Mouse (Mus musculus) stomach, postnatal 0 days (tissue): Measurements from ENCODE around the gene Furin. TPM values are rescaled to one million over a fixed set of nuclear protein-coding genes. Genes with fewer than 3 reads are reported as not detected.

ENCODE experiments used
- ATAC-seq: fragments of 200-750 bp; cut with Nextera tagmentation; 2 replicates; pipeline ENCODE4 v1.8.0; 2017; ENCODE audit not compliant: low FRiP score, low TSS enrichment
- DNase-seq: peaks from one replicate; pipeline ENCODE4 v3.0.0-alpha.2; 2016; ENCODE audit warnings: low spot score
- H3K27ac ChIP-seq: fragments of 300-500 bp; sonication (generic); replicated peaks from 2 replicates; pipeline ENCODE4 v1.5.1; 2014; ENCODE audit warnings: mild to moderate bottlenecking, control low read depth
- H3K27me3 ChIP-seq: fragments of 300-500 bp; sonication (generic); 2 replicates; pipeline ENCODE4 v1.6.1; 2014; ENCODE audit warnings: low read length; ENCODE audit not compliant: control insufficient read depth, insufficient read depth
- H3K36me3 ChIP-seq: fragments of 300-500 bp; sonication (generic); 2 replicates; pipeline ENCODE4 v1.6.1; 2014; ENCODE audit warnings: low read length, mixed read lengths; ENCODE audit not compliant: control insufficient read depth, insufficient read depth
- H3K4me1 ChIP-seq: fragments of 300-500 bp; sonication (generic); replicated peaks from 2 replicates; pipeline ENCODE4 v1.6.1; 2014; ENCODE audit warnings: antibody characterized with exemption; ENCODE audit not compliant: control insufficient read depth, insufficient read depth
- H3K4me2 ChIP-seq: fragments of 300-500 bp; sonication (generic); replicated peaks from 2 replicates; pipeline ENCODE4 v1.6.1; 2014; ENCODE audit warnings: low read depth, mild to moderate bottlenecking, control low read depth, moderate library complexity
- H3K4me3 ChIP-seq: fragments of 300-500 bp; sonication (generic); 2 replicates; pipeline ENCODE4 v1.5.1; 2014; ENCODE audit warnings: low read depth, low read length, control low read depth
- H3K9ac ChIP-seq: fragments of 300-500 bp; sonication (generic); 2 replicates; pipeline ENCODE4 v1.6.1; 2014; ENCODE audit warnings: mild to moderate bottlenecking, low read length, control low read depth, mixed read lengths
- H3K9me3 ChIP-seq: fragments of 300-500 bp; sonication (generic); 2 replicates; pipeline ENCODE4 v1.6.1; 2016; ENCODE audit warnings: low read length; ENCODE audit not compliant: control insufficient read depth
- CTCF ChIP-seq: IDR thresholded peaks from 2 replicates; pipeline ENCODE4 v1.5.1; 2016; ENCODE audit warnings: antibody characterized with exemption, low read depth, mild to moderate bottlenecking, moderate library complexity
- EP300 ChIP-seq: optimal IDR thresholded peaks from 2 replicates; pipeline ENCODE3; 2016; ENCODE audit warnings: antibody characterized with exemption
- WGBS: fragments of 180-500 bp; shearing (Covaris S2); extraction: QIAGEN DNeasy Blood & Tissue Kit; methylation state at CpG from one replicate; pipeline ENCODE4 v1.1.7; 2014; 5-methylcytosine and 5-hydroxymethylcytosine counted together
- polyA plus RNA-seq: library from polyadenylated mRNA; unstranded; fragments of >200 nt; fragmentation: Nextera tagmentation; extraction: Ambion mirVana; gene quantifications from 2 replicates; pipeline ENCODE4 v1.2.1, GENCODE M21; 2015

Furin gene
- polyA plus RNA-seq, 1 experiment from 2014 or later: 17.6 TPM

- Histone ChIP-seq H3K36me3 (peaks cover 25% of the 10 kb centered on the region), H3K9me3 (no peaks in the 10 kb centered on the region), H3K4me3 (peak within 1 kb of the TSS; percentile 31), H3K4me2 (peak within 1 kb of the TSS; percentile 49), H3K27ac (peak within 1 kb of the TSS; percentile 76), H3K4me1 (0 out of 2 replicates have a peak, but pooled peaks cover 2% of the 10 kb centered on the region), H3K9ac (peak within 1 kb of the TSS; percentile 63), H3K27me3 (no peaks in the 10 kb centered on the region)
- ATAC-seq (peak; percentile 46), DNase-seq (peak; percentile 75)
- no peak for TF ChIP-seq CTCF
- 23% methylated on average over 33 of the region's 33 CpGs for WGBS
These were observed 17.3 kb downstream of the Furin start, which contains the start of gene Fes for GRCm38 (mm10) chr7:80387633-80388543. Fes (minus strand) TSS chr7:80387946.

- DNase-seq: no peak
- WGBS: 50% methylated on average over 17 of the region's 17 CpGs
- peak; percentile 24 for ATAC-seq
These were observed 18.1 kb downstream of the Furin start for GRCm38 (mm10) chr7:80387033-80387632.

GRCm38 (mm10) chr7:80386235-80386930 lies 18.9 kb downstream of the Furin start:
- Histone ChIP-seq H3K27me3 (no peaks in the 10 kb centered on the region), H3K36me3 (peaks cover 13% of the 10 kb centered on the region), H3K27ac (peak overlapping the region; percentile 76; the same call in 1 of the 2 replicates), H3K4me1 (0 out of 2 replicates have a peak, but pooled peaks cover 2% of the 10 kb centered on the region), H3K9me3 (no peaks in the 10 kb centered on the region), H3K4me2 (peak overlapping the region; percentile 49), H3K4me3 (peak overlapping the region; percentile 31; the same call in 1 of the 2 replicates), H3K9ac (peak overlapping the region; percentile 27)
- no peak for TF ChIP-seq EP300
- TF ChIP-seq CTCF: peak; percentile 99
- 31% methylated on average over 18 of the region's 18 CpGs for WGBS
- DNase-seq (peak; percentile 92), ATAC-seq (peak; percentile 62)

More at GRCm38 (mm10) chr7:80387033-80387632, 18.1 kb downstream of the Furin start:
- peaks cover 20% of the 10 kb centered on the region for H3K36me3 ChIP-seq
- H3K9ac ChIP-seq: peak overlapping the region; percentile 63
- no peaks in the 10 kb centered on the region for H3K27me3 ChIP-seq
- peak overlapping the region; percentile 49 for H3K4me2 ChIP-seq
- H3K27ac ChIP-seq: peak overlapping the region; percentile 76
- H3K4me1 ChIP-seq: 0 out of 2 replicates have a peak, but pooled peaks cover 2% of the 10 kb centered on the region
- H3K9me3 ChIP-seq: no peaks in the 10 kb centered on the region
- TF ChIP-seq CTCF (no peak), EP300 (no peak)
- H3K4me3 ChIP-seq: peak overlapping the region; percentile 31

DNA sequence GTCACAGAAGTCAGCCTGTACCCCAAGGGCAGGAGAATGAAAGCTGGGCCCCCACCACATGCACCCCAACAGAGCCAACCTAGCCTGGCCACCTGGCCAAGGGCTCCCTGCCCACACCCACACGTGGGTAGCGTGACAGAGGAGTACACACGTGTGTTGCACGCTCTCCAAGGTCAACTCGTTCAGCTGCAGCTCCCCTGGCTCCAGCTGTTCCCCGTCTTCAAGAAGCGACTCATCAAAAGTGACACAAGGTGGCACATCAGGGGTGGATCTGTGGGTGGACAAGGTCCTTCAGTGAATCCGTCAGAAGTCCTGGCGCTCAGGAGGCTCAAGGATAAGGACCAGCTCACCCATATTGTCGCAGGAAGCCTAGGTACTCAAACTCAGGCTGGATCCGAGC lies 22.3 kb downstream of the Furin start:
- H3K27ac ChIP-seq: no peak overlapping the region
- H3K4me1 ChIP-seq: 0 out of 2 replicates have a peak, but pooled peaks cover 2% of the 10 kb centered on the region
- H3K4me2 ChIP-seq: no peak overlapping the region
- H3K9ac ChIP-seq: no peak overlapping the region
- H3K36me3 ChIP-seq: peaks cover 4% of the 10 kb centered on the region; the same call in 1 of the 2 replicates
- TF ChIP-seq EP300: no peak
- TF ChIP-seq CTCF: no peak
- DNase-seq (no peak), ATAC-seq (no peak)
- no peaks in the 10 kb centered on the region for H3K9me3 ChIP-seq
- H3K4me3 ChIP-seq: no peak overlapping the region
- 77% methylated on average over 11 of the region's 11 CpGs for WGBS
- H3K27me3 ChIP-seq: no peaks in the 10 kb centered on the region

- no peak overlapping the region for H3K4me3 ChIP-seq
- H3K4me1 ChIP-seq: no peaks in the 10 kb centered on the region
- H3K27ac ChIP-seq: no peak overlapping the region
- ATAC-seq (no peak), DNase-seq (peak; percentile 57)
- WGBS: 65% methylated on average over 13 of the region's 13 CpGs
- H3K27me3 ChIP-seq: no peaks in the 10 kb centered on the region
- peaks cover 4% of the 10 kb centered on the region; the same call in 1 of the 2 replicates for H3K36me3 ChIP-seq
- no peaks in the 10 kb centered on the region for H3K9me3 ChIP-seq
- H3K4me2 ChIP-seq: no peak overlapping the region
- H3K9ac ChIP-seq: no peak overlapping the region
- TF ChIP-seq CTCF (peak; percentile 71), EP300 (no peak)
These were observed 25.7 kb downstream of the Furin start for GRCm38 (mm10) chr7:80379531-80379930.
